ENCODE assay signal across 16 mouse cellular contexts in genomic region chr17:30084007-30084406, GRCm38 (mm10).
DNase-seq lines count a peak whose midpoint lies in the region; ATAC-seq and TF ChIP-seq lines count a peak whose summit lies in the region.
"Had no signal": no experiment of that assay in that cellular context is flagged by ENCODE, and none has a peak within 500 bp of the region (broad histone marks: within the 10 kb centered on the region; RNA-seq: fewer than 3 reads in every experiment).

No protein-coding gene starts in this region.

- peaks cover 35% of the 10 kb centered on the region for H3K4me1 ChIP-seq in heart, embryonic 13.5 days
- peaks cover 6% of the 10 kb centered on the region for H3K4me1 ChIP-seq in heart, adult 2 months (ENCODE audit: control insufficient read depth, insufficient read depth, low read length)
- peaks cover 21% of the 10 kb centered on the region for H3K4me1 ChIP-seq in neural tube, embryonic 15.5 days

- intact Hi-C loops in heart, adult 2 months (cut with DNase I), result no loop called here
- intact Hi-C loops in gastrocnemius, adult 2 months (cut with DNase I), result no loop called here

- DNase-seq in heart, adult 2 months, result no peak
- DNase-seq in 416B (ENCODE audit: low read depth), result peak; percentile 31
- DNase-seq in large intestine, adult 2 months (ENCODE audit: low read depth, low spot score), result peak; percentile 19
- no peak for DNase-seq in Muller cell, postnatal 12 days (ENCODE audit: inconsistent ontology term)
- no peak for DNase-seq in spleen, postnatal 10 days (ENCODE audit: low spot score in 2 of 2)
- no peak for DNase-seq in gastrocnemius, adult 2 months
- DNase-seq: adrenal gland, postnatal 14 days; layer of hippocampus, adult 9-11 months; thymus, adult 18-20 months had no signal

- no peak overlapping the region for H3K4me3 ChIP-seq in heart, embryonic 13.5 days
- H3K4me3 ChIP-seq in heart, adult 2 months, result no peak overlapping the region
- H3K4me3 ChIP-seq in neural tube, embryonic 15.5 days (replicated peaks), result no peak overlapping the region
- no peak overlapping the region for H3K4me3 ChIP-seq in gastrocnemius, adult 2 months
- H3K4me3 ChIP-seq: forebrain, embryonic 15.5 days; limb, embryonic 15.5 days; lung, embryonic 15.5 days had no signal

- H3K27me3 ChIP-seq in heart, embryonic 13.5 days (replicated peaks), result no peaks in the 10 kb centered on the region
- no peaks in the 10 kb centered on the region for H3K27me3 ChIP-seq in heart, adult 2 months (ENCODE audit: control insufficient read depth, insufficient read depth, low read length)
- no peaks in the 10 kb centered on the region for H3K27me3 ChIP-seq in neural tube, embryonic 15.5 days (replicated peaks)
- H3K27me3 ChIP-seq: forebrain, embryonic 15.5 days; limb, embryonic 15.5 days; lung, embryonic 15.5 days had no signal

- no peak for TF ChIP-seq EP300 in heart, adult 2 months (IDR thresholded peaks at IDR 0.05; ENCODE audit: insufficient read depth, low read depth, low read length)

- TF ChIP-seq POLR2A in heart, adult 2 months (IDR thresholded peaks at IDR 0.05; ENCODE audit: insufficient read depth, low read depth, low read length), result no peak

- 62% methylated on average over 4 of the region's 4 CpGs for WGBS in heart, embryonic 13.5 days
- 45% methylated on average over 4 of the region's 4 CpGs for WGBS in heart, adult 2 months
- WGBS in large intestine, adult 2 months, result 28% methylated on average over 4 of the region's 4 CpGs
- WGBS in neural tube, embryonic 15.5 days, result 54% methylated on average over 4 of the region's 4 CpGs

- H3K9me3 ChIP-seq in heart, embryonic 13.5 days, result no peaks in the 10 kb centered on the region
- H3K9me3 ChIP-seq in neural tube, embryonic 15.5 days (replicated peaks), result no peaks in the 10 kb centered on the region
- H3K9me3 ChIP-seq: forebrain, embryonic 15.5 days; limb, embryonic 15.5 days; lung, embryonic 15.5 days had no signal

- H3K27ac ChIP-seq in heart, embryonic 13.5 days (replicated peaks), result peak overlapping the region; percentile 25; the same call in 1 of the 2 replicates
- H3K27ac ChIP-seq in heart, adult 2 months, result no peak overlapping the region
- 0 out of 2 replicates have a peak overlapping the region, but pooled peaks have one; percentile 18 for H3K27ac ChIP-seq in neural tube, embryonic 15.5 days (replicated peaks)
- no peak overlapping the region for H3K27ac ChIP-seq in gastrocnemius, adult 2 months
- H3K27ac ChIP-seq: forebrain, embryonic 15.5 days; limb, embryonic 15.5 days; lung, embryonic 15.5 days had no signal

- peaks cover 16% of the 10 kb centered on the region for H3K79me2 ChIP-seq in heart, adult 2 months (replicated peaks; ENCODE audit: control insufficient read depth, insufficient read depth, low read length)

- peaks cover 8% of the 10 kb centered on the region for H3K36me3 ChIP-seq in heart, embryonic 13.5 days
- no peaks in the 10 kb centered on the region; the same call in 1 of the 2 replicates for H3K36me3 ChIP-seq in heart, adult 2 months (ENCODE audit: control insufficient read depth, insufficient read depth, low read length)
- no peaks in the 10 kb centered on the region for H3K36me3 ChIP-seq in neural tube, embryonic 15.5 days
- H3K36me3 ChIP-seq: forebrain, embryonic 15.5 days; limb, embryonic 15.5 days; lung, embryonic 15.5 days had no signal

- no peak overlapping the region for H3K9ac ChIP-seq in heart, embryonic 13.5 days
- no peak overlapping the region for H3K9ac ChIP-seq in heart, adult 2 months (ENCODE audit: low read depth, low read length)
- no peak overlapping the region for H3K9ac ChIP-seq in neural tube, embryonic 15.5 days (replicated peaks)
- H3K9ac ChIP-seq: forebrain, embryonic 15.5 days; limb, embryonic 15.5 days; lung, embryonic 15.5 days had no signal

- H3K4me2 ChIP-seq in heart, embryonic 13.5 days, result no peak overlapping the region
- H3K4me2 ChIP-seq in neural tube, embryonic 15.5 days, result no peak overlapping the region
- H3K4me2 ChIP-seq: forebrain, embryonic 15.5 days; limb, embryonic 15.5 days; lung, embryonic 15.5 days had no signal

- TF ChIP-seq CTCF in heart, adult 2 months (IDR thresholded peaks at IDR 0.05), result no peak
- TF ChIP-seq CTCF in gastrocnemius, adult 2 months (IDR thresholded peaks at IDR 0.05), result no peak

- no peak for ATAC-seq in heart, embryonic 13.5 days (ENCODE audit: extremely low read depth, insufficient number of reproducible peaks, low FRiP score, low TSS enrichment)
- no peak for ATAC-seq in neural tube, embryonic 15.5 days (ENCODE audit: low FRiP score)
- ATAC-seq: CD4-positive, CD25-positive, alpha-beta regulatory T cell, adult 4 months; forebrain, embryonic 15.5 days; intestine, postnatal 0 days had no signal

Comparison
In these comparisons a context has a peak if more than half of its experiments do, and no peak if none do; other contexts are left out.
1. H3K27ac ChIP-seq: peak in heart, embryonic 13.5 days (single experiment) and neural tube, embryonic 15.5 days (single experiment); none in heart, adult 2 months (single experiment) and gastrocnemius, adult 2 months (single experiment).
2. DNase-seq: peak in 416B (single experiment) and large intestine, adult 2 months (single experiment); none in heart, adult 2 months (0 of 2), Muller cell, postnatal 12 days (single experiment), spleen, postnatal 10 days (0 of 2) and gastrocnemius, adult 2 months (single experiment).